Mouse (Mus musculus) stomach, embryonic 16.5 days (tissue): ENCODE measurements around the gene Atxn7l1. TPM values are rescaled to one million over a fixed set of nuclear protein-coding genes. Genes with fewer than 3 reads are reported as not detected.

ENCODE experiments used
- ATAC-seq: fragments of 200-750 bp; cut with Nextera tagmentation; 2 replicates; pipeline ENCODE4 v1.8.0; 2017; ENCODE audit warnings: moderate number of reproducible peaks, moderate TSS enrichment; ENCODE audit not compliant: insufficient read depth, low FRiP score
- H3K27ac ChIP-seq: fragments of 300-500 bp; sonication (generic); 2 replicates; pipeline ENCODE4 v1.5.1; 2014; ENCODE audit warnings: low read length
- H3K27me3 ChIP-seq: fragments of 300-500 bp; sonication (generic); 2 replicates; pipeline ENCODE4 v1.6.1; 2014; ENCODE audit warnings: low read length, control low read depth, mixed read lengths; ENCODE audit not compliant: control insufficient read depth, insufficient read depth
- H3K36me3 ChIP-seq: fragments of 300-500 bp; sonication (generic); 2 replicates; pipeline ENCODE4 v1.6.1; 2014; ENCODE audit warnings: low read length; ENCODE audit not compliant: control insufficient read depth, insufficient read depth
- H3K4me1 ChIP-seq: fragments of 300-500 bp; sonication (generic); 2 replicates; pipeline ENCODE4 v1.6.1; 2014; ENCODE audit warnings: low read length, control low read depth, mixed read lengths; ENCODE audit not compliant: control insufficient read depth, insufficient read depth
- H3K4me2 ChIP-seq: fragments of 300-500 bp; sonication (generic); 2 replicates; pipeline ENCODE4 v1.6.1; 2014; ENCODE audit warnings: low read depth, low read length, mixed read lengths
- H3K4me3 ChIP-seq: fragments of 300-500 bp; sonication (generic); replicated peaks from 2 replicates; pipeline ENCODE4 v1.5.1; 2014; ENCODE audit warnings: mild to moderate bottlenecking, low read length
- H3K9ac ChIP-seq: fragments of 300-500 bp; sonication (generic); 2 replicates; pipeline ENCODE4 v1.6.1; 2014; ENCODE audit warnings: low read length
- H3K9me3 ChIP-seq: fragments of 300-500 bp; sonication (generic); replicated peaks from 2 replicates; pipeline ENCODE4 v1.6.1; 2016; ENCODE audit warnings: low read length, control low read depth; ENCODE audit not compliant: control insufficient read depth
- WGBS: fragments of 180-500 bp; shearing (Covaris S2); extraction: QIAGEN DNeasy Blood & Tissue Kit; methylation state at CpG from one replicate; pipeline ENCODE4 v1.1.7; 2014; 5-methylcytosine and 5-hydroxymethylcytosine counted together
- polyA plus RNA-seq: library from polyadenylated mRNA; unstranded; fragments of >200 nt; fragmentation: Nextera tagmentation; extraction: Ambion mirVana; gene quantifications from 2 replicates; pipeline ENCODE4 v1.2.1, GENCODE M21; 2015

Gene Atxn7l1
- polyA plus RNA-seq, 1 experiment from 2014 or later, result 13.3 TPM

- H3K4me1 ChIP-seq, result no peaks in the 10 kb centered on the region
Observed at GRCm38 (mm10) chr12:33334511-33334910, 187.0 kb downstream of the Atxn7l1 start.

DNA sequence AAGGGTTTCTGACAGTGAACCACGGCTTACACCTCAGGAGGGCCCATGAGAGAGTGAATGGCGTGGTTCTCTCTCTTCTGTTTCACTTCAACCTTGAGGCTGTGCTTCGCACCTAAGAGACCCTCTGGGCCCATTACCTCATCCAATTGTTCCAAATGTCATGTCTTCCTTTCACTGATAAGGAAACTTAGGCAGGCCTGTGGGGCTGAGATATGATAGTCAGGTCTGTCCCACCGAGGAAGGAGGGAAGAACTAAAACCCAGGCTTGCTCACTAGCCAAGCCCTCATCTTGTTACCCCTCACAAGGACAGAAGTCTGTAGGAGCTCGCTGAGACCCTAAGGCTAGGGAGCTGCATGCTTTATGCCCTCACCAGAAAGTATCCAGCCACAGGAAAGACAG lies 187.5 kb downstream of the Atxn7l1 start:
- no peak overlapping the region for H3K4me2 ChIP-seq
- 86% methylated on average over 5 of the region's 5 CpGs for WGBS
- no peak overlapping the region for H3K27ac ChIP-seq
- no peak overlapping the region for H3K4me3 ChIP-seq
- H3K4me1 ChIP-seq, result no peaks in the 10 kb centered on the region
- H3K9ac ChIP-seq, result no peak overlapping the region
- H3K9me3 ChIP-seq, result no peaks in the 10 kb centered on the region
- H3K36me3 ChIP-seq, result no peaks in the 10 kb centered on the region
- H3K27me3 ChIP-seq, result no peaks in the 10 kb centered on the region
- no peak for ATAC-seq

More at GRCm38 (mm10) chr12:33334511-33334910, 187.0 kb downstream of the Atxn7l1 start:
- WGBS, result 84% methylated on average over 2 of the region's 2 CpGs
- no peak overlapping the region for H3K9ac ChIP-seq
- no peak overlapping the region for H3K4me2 ChIP-seq
- no peak for ATAC-seq
- H3K4me3 ChIP-seq, result no peak overlapping the region
- H3K9me3 ChIP-seq, result no peaks in the 10 kb centered on the region
- H3K36me3 ChIP-seq, result no peaks in the 10 kb centered on the region
- H3K27ac ChIP-seq, result no peak overlapping the region
- H3K27me3 ChIP-seq, result no peaks in the 10 kb centered on the region

DNA sequence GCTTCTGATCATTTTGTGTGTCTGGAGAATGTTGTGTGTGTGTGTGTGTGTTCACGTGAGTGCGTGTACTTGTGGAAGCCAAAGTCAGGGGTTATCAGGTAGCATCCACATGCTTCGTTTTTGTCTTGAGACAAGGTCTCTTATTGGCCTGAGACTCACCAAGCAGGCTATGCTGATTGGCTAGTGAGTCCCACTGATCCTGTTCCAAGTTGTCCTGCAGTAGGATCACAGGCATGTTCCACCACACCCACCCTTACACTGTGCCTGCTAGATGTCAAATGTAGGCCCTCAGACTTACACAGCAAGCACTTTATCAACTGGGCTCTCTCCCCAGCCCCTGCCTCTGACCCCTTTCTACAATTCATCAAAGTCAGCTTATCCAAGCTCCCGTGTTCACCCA lies 187.9 kb downstream of the Atxn7l1 start:
- no peak overlapping the region for H3K27ac ChIP-seq
- no peaks in the 10 kb centered on the region for H3K27me3 ChIP-seq
- H3K4me1 ChIP-seq, result no peaks in the 10 kb centered on the region
- no peak for ATAC-seq
- H3K4me3 ChIP-seq, result no peak overlapping the region
- H3K9me3 ChIP-seq, result no peaks in the 10 kb centered on the region
- 53% methylated on average over 4 of the region's 4 CpGs for WGBS
- no peak overlapping the region for H3K4me2 ChIP-seq
- H3K9ac ChIP-seq, result no peak overlapping the region
- H3K36me3 ChIP-seq, result no peaks in the 10 kb centered on the region

DNA sequence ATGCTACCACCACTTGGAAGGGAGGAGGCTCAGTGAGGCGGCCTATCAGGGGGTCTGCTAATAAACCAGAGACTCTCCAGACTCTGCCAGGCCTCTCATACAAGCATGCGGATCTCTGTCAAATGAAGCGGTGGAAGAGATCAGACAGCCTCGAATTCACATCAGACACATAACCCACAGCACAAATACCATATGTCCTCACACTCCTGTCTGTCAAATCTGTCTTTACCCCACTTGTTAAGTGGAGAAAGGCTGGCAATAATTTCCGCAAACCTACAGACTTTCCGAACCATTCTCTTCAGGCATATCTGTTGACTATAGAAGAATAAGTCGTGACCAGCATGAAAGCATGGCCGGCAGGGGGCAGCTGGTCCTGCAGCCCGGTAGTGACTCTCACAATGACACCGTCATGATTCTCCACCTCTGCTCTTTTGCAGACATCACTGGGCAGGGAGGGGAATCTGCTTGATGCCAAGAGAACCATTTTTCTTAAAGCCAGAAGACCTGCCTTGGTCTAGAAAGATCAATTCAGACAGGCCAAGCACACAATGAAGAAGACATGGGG lies 189.2 kb downstream of the Atxn7l1 start:
- Histone ChIP-seq H3K36me3 (no peaks in the 10 kb centered on the region), H3K4me3 (no peak overlapping the region), H3K27me3 (no peaks in the 10 kb centered on the region), H3K27ac (no peak overlapping the region), H3K4me1 (no peaks in the 10 kb centered on the region), H3K9ac (no peak overlapping the region), H3K9me3 (no peaks in the 10 kb centered on the region), H3K4me2 (no peak overlapping the region)
- 71% methylated on average over 10 of the region's 10 CpGs for WGBS
- no peak for ATAC-seq

DNA sequence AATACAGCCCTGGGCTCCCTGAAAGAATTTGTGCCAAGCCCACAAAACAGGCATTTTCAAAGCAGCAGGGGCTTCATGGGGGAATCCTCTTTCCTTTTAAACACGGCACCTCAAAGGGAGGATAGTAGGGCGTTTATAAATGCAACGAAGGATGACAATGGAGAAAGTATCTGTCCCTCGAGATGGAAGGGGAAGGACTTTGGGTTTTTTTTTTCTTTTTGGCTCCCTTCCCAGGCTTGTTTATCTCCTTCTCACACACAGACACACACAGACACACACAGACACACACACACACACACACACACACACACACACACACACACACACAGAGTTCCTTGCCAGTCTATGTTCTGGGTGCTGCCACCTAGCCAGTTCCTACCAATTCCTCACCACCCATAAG lies 189.8 kb downstream of the Atxn7l1 start:
- H3K27ac ChIP-seq, result no peak overlapping the region
- 72% methylated on average over 4 of the region's 4 CpGs for WGBS
- H3K9ac ChIP-seq, result no peak overlapping the region
- no peaks in the 10 kb centered on the region for H3K4me1 ChIP-seq
- no peak for ATAC-seq
- H3K27me3 ChIP-seq, result no peaks in the 10 kb centered on the region
- H3K4me2 ChIP-seq, result no peak overlapping the region
- H3K4me3 ChIP-seq, result no peak overlapping the region
- no peaks in the 10 kb centered on the region for H3K36me3 ChIP-seq
- H3K9me3 ChIP-seq, result no peaks in the 10 kb centered on the region

GRCm38 (mm10) chr12:33338170-33338569 lies 190.7 kb downstream of the Atxn7l1 start:
- WGBS, result 24% methylated on average over 5 of the region's 5 CpGs
- H3K27ac ChIP-seq, result no peak overlapping the region
- no peaks in the 10 kb centered on the region for H3K4me1 ChIP-seq
- H3K36me3 ChIP-seq, result no peaks in the 10 kb centered on the region
- H3K9me3 ChIP-seq, result no peaks in the 10 kb centered on the region
- H3K27me3 ChIP-seq, result no peaks in the 10 kb centered on the region
- no peak overlapping the region for H3K9ac ChIP-seq
- no peak overlapping the region for H3K4me2 ChIP-seq
- ATAC-seq, result no peak
- H3K4me3 ChIP-seq, result no peak overlapping the region

GRCm38 (mm10) chr12:33339822-33340221 lies 192.3 kb downstream of the Atxn7l1 start:
- H3K4me2 ChIP-seq, result no peak overlapping the region
- H3K27me3 ChIP-seq, result no peaks in the 10 kb centered on the region
- 83% methylated on average over 4 of the region's 4 CpGs for WGBS
- ATAC-seq, result no peak
- H3K4me3 ChIP-seq, result no peak overlapping the region
- no peak overlapping the region for H3K27ac ChIP-seq
- H3K4me1 ChIP-seq, result no peaks in the 10 kb centered on the region; the same call in 1 of the 2 replicates
- H3K9ac ChIP-seq, result no peak overlapping the region
- no peaks in the 10 kb centered on the region for H3K9me3 ChIP-seq
- H3K36me3 ChIP-seq, result no peaks in the 10 kb centered on the region

GRCm38 (mm10) chr12:33340698-33341097 lies 193.2 kb downstream of the Atxn7l1 start:
- WGBS, result 85% methylated on average over 6 of the region's 6 CpGs
- Histone ChIP-seq H3K9me3 (no peaks in the 10 kb centered on the region), H3K27me3 (no peaks in the 10 kb centered on the region), H3K27ac (no peak overlapping the region), H3K36me3 (no peaks in the 10 kb centered on the region), H3K9ac (no peak overlapping the region), H3K4me3 (no peak overlapping the region), H3K4me2 (no peak overlapping the region), H3K4me1 (peaks cover 4% of the 10 kb centered on the region; the same call in 1 of the 2 replicates)
- no peak for ATAC-seq

DNA sequence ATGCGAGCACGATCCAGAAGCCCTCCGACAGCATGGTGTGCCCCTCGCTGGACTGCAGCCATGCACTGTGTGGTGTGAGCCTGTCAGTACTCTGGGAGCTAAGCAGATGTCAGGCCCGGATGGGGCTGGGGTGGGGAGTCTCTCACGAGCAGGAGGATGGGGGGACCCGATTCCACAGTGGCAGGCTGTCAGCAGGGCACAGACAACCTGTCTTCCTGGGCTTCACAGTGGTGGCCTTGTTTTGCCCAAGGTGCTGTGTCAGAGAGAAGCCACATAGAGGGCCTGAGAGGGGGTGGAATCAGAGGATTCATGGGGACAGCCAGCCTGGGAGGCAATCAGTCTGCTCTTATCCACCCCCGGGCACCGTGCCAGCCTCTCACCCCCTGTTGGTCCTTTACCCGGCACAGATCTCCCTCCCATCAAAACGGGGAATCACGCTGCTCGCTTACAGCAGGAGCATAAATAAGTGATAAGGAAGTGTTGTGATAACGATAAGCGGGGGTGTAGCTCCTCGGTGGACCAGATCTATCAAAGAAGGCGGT lies 193.9 kb downstream of the Atxn7l1 start:
- Histone ChIP-seq H3K27me3 (no peaks in the 10 kb centered on the region), H3K4me3 (no peak overlapping the region), H3K9ac (no peak overlapping the region), H3K4me2 (no peak overlapping the region), H3K9me3 (no peaks in the 10 kb centered on the region), H3K4me1 (peaks cover 4% of the 10 kb centered on the region), H3K36me3 (no peaks in the 10 kb centered on the region), H3K27ac (no peak overlapping the region)
- WGBS, result 69% methylated on average over 17 of the region's 17 CpGs
- ATAC-seq, result no peak
